Mouse (Mus musculus) R1 (cell line): ENCODE results near the gene Grifin.

Experiments used
- DNase-seq: peaks from one replicate; pipeline ENCODE4 v3.0.0-alpha.2; 2018; ENCODE audit warnings: low read depth, low spot score

Grifin gene

DNA sequence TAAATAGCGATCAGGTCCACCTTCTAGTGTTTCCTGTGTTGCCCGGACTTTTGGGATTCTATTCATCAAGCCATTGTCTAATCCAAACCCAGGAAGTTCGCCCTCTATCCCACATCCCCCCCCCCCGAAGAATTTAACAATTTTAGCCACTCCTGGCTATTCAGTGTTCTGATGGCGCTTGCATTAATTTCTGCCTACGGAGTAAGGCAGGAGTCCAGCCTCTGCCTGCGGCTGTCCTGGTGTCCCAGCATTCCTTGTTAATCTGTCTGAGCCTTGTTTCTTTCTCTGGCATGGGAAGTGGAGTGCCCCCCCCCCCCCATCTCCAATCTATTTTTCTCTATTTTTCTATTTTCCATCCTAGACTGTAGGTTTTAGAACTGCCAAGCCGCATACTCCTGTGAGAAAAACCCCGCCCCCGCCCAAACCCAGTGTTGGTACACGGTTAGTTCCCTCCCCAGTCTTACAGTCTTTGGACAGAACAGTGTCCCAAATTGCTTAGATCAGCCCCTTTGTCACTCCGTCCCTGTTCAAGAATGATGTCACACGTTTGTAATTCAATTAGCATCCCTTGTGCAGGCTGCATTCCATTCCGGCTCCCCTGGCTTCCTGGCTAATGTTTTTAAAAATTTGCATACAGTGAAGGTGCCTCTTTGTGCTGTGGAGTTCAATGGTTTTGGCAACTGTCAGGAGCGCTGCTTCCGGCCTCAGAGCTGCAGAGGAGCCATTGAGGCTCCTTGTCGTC, 15.4 kb downstream of the Grifin start:
- peak; percentile 99 for DNase-seq

- peak; percentile 53 for DNase-seq
These were observed 18.5 kb downstream of the Grifin start for GRCm38 (mm10) chr5:140546332-140546731.

GRCm38 (mm10) chr5:140545651-140546050, 19.2 kb downstream of the Grifin start:
- no peak for DNase-seq

DNA sequence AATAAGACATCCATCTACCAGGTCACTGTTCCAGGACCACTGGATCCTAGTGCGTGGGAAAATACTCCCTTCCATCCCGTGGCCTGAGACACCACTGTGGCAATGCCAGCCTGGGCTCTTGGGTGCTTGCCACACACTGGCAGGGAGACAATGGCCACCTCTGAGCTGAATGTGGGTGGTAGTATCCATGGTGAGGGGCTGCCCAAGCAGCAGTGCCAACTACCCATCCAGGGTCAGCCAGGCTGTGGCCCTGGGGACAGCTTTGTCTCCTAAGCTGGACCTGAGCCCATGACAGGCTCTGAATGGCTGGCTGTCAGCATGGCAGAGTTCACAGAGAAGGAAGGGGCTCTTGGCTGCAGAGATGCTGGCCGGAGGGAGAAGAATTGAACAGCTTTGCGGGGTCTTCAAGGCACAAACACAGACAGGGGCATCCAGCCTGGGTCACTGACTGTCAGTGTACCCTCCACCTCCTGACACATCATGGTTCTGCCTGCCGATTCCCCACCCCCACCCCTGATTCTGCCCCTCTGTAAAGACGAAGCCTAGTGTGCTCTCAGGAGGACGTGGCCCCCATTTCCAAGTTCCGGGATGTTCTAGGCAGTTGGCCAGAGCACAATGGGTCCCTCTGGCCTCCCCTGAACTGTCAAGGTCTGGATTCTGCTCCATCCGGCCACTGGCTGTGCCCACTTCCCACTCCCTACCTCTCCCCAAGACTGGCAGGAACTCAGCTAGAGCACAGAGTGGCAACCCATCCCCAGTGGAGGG, 21.9 kb downstream of the Grifin start:
- no peak for DNase-seq

DNA sequence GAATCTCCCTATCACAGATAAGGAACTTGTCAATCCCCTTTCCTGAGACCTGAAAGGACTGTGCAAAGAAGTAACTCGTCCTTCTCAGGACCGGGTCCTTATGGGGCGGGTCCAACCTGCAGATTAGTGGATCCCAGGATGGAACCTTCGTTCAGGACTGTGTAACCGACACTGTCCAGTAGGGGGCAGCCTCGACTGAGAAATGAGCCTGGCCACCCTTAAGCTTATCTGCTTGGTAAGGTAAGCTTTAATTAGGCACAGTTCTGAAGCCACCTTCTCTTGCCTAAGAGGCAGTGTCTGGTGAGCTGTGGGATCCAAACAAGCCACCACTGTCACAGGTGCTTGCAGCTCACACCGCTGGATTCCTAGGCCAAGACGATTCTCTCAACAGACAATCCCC, 24.8 kb downstream of the Grifin start:
- peak; percentile 79 for DNase-seq

DNA sequence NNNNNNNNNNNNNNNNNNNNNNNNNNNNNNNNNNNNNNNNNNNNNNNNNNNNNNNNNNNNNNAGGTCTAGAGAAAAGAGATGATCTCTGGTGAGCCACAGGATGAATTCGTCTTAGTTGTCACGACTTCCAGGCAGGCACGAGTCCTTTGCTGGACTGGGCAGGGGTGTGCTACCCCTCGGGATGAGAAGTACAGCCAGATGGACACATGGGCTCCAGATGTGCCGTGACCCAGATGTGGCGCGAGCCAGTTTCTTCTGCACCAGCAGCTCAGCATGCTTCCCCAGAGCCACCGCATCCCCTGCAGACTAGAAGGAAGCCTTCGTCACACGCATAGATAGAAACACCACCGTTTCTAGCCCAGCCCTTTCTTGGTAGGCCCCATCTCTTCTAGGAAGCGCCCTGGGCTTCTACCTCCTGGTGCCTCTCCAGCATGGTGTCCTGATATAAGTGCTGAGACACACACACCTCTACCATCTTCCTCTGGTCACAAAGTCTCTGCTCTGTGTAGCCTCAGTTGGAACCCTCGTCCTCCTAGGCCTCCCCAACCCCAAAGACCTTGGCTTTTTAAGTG, 26.7 kb downstream of the Grifin start:
- no peak for DNase-seq

DNA sequence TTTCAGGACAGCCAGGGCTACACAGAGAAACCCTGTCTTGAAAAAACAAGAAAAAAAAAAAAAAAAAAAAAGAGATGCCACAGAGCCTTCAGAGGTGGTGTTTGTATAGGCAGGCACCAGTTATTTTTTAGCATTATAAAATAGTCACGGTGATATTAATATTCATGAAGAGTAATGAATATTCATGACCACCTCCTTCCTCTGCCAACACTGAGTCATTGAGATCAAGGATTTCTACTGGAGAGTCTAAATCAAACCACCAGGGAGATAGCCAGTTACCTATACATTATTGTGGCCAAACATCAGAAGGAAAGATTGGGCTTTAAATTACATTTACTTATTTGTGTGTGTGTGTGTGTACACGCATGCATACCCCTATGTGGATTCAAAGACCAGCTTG, 38.1 kb downstream of the Grifin start:
- DNase-seq, result no peak

- DNase-seq, result no peak
These were observed 43.7 kb downstream of the Grifin start for GRCm38 (mm10) chr5:140521196-140521595.

DNA sequence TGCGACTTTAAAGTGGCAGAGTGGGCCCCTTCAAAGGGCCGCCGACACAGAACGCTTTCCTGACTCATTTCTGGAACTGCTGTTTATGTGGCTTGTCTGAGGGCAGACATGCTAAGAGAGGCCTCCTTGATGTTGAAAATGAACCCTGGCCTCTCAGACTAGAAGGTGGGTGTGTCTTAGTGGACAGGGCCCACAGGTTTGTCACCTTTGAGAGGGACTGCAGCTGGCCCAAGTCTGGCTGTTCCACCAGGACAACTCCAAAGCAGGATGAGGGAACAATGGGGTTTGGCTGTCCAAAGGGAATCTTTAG, 47.0 kb downstream of the Grifin start:
- DNase-seq, result no peak

DNA sequence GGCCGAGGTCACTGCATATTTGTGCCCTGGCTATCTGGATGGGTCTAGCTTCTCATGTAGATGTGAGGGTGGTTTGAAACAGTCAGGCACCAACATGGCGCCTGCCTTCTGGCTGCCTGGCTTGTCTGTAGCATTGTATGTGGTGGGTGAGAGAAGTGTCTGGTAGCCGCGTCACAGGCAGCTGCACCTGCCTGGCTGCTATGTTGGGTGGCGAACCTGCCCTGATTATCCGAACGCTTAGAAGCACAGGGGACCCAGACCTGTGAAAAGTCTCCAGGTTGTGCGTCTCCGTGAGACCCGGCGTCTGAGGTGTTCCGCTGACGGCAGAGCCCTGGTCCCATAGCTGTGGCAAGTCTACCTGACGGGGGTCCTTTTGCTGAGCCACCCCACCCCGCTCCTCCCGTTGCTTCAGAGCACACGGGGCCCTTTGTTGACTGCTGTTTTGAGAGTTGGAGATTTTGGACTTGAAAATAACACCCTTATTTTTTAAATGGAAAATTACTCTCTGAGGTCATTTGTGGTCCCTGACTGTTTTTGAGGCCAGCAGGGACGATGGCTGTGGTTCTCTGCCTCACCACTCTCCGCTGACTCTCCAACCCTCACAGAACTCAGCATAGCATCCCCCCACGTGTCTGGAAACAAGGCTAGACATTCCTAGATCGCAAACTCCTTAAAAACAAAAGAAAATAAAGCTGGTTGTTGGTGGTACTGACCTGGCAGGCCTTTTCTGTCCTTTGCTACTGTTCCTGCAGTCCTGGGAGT, 47.5 kb downstream of the Grifin start:
- DNase-seq, result no peak

GRCm38 (mm10) chr5:140514799-140515486, 49.9 kb downstream of the Grifin start:
- DNase-seq, result peak; percentile 92

DNA sequence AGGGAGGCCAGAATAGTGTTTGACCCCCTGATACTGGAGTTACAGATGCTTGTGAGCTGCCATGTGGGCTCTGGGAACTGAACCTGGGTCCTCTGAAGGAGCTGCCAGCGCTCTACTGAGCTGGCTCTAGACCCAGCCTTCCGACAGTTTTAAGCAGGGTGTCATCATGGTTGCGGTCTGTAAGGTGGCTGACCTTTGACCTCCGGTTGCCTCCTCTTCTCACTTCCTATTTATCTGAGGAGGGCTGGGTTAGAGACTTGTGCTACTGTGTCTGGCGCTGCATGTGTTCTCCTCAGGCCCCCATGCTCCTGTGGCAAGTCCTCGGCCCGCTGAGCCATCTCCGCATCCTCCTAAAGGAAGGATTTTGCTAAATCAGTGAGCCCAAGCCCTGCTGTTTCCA, 51.0 kb downstream of the Grifin start:
- peak; percentile 48 for DNase-seq
